ENCODE assay signal across 9 mouse cellular contexts in the genomic region with DNA sequence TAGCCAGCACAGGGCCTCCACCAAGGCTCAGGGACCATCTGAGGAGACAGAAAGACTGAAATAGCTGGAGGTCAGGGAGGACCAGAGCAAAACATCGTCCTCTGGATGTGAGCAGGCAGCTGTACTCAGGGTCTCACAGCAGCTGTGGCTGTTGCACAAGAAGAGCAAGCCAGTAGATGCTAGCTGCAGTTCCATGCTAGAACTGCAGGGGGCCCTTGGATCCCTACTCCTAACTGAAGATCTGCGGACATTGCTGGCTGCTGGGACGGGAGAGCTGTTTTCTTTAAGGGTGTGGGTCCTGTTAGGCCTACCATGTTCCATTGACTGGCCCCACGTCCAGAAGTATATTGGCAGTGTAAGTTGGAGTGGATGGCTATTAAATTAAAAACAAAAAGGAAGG.
DNase-seq lines count a peak whose midpoint lies in the region; ATAC-seq and TF ChIP-seq lines count a peak whose summit lies in the region.
"Had no signal": no experiment of that assay in that cellular context is flagged by ENCODE, and none has a peak within 500 bp of the region (broad histone marks: within the 10 kb centered on the region; RNA-seq: fewer than 3 reads in every experiment).

No protein-coding gene starts in this region.

- H3K9ac ChIP-seq in liver, postnatal 0 days (replicated peaks), result no peak overlapping the region
- H3K9ac ChIP-seq: heart, embryonic 13.5 days had no signal

- DNase-seq in CD4-positive, CD25-positive, alpha-beta regulatory T cell, adult 2 months (ENCODE audit: low read depth, low spot score), result peak; percentile 75
- peak; percentile 30 for DNase-seq in ovary, postnatal 36 days (ENCODE audit: low spot score)
- DNase-seq in ovary, adult 18-20 months (ENCODE audit: low spot score), result no peak
- DNase-seq in liver, postnatal 0 days, result peak; percentile 65
- DNase-seq in spleen, postnatal 14 days (ENCODE audit: low spot score in 2 of 2), result peak; percentile 13 to 41
- no peak for DNase-seq in MN1 (ENCODE audit: low spot score)

- H3K27ac ChIP-seq in liver, postnatal 0 days (ENCODE audit: low read depth), result peak overlapping the region; percentile 1; the same call in 1 of the 2 replicates
- H3K27ac ChIP-seq: heart, embryonic 13.5 days had no signal

- ATAC-seq in CD4-positive, CD25-positive, alpha-beta regulatory T cell, adult 4 months, result no peak
- peak; percentile 87 for ATAC-seq in granulocyte monocyte progenitor cell, adult 5-6 weeks (replicated peaks; ENCODE audit: poor library complexity, severe bottlenecking)
- ATAC-seq in liver, postnatal 0 days, result peak; percentile 55; the same call in 1 of the 2 replicates

- no peaks in the 10 kb centered on the region for H3K9me3 ChIP-seq in liver, postnatal 0 days (ENCODE audit: low read length)
- H3K9me3 ChIP-seq: heart, embryonic 13.5 days had no signal

- H3K4me1 ChIP-seq in liver, postnatal 0 days (ENCODE audit: insufficient read depth), result peaks cover 6% of the 10 kb centered on the region

- no peak overlapping the region for H3K4me3 ChIP-seq in liver, postnatal 0 days (ENCODE audit: low read depth, low read length)
- H3K4me3 ChIP-seq: heart, embryonic 13.5 days had no signal

- H3K36me3 ChIP-seq in liver, postnatal 0 days (replicated peaks; ENCODE audit: insufficient read depth, low read length), result no peaks in the 10 kb centered on the region
- H3K36me3 ChIP-seq: heart, embryonic 13.5 days had no signal

- 51% methylated on average over 4 of the region's 4 CpGs for WGBS in liver, postnatal 0 days (ENCODE audit: insufficient replicate concordance)

- TF ChIP-seq CTCF in liver, postnatal 0 days (IDR thresholded peaks at IDR 0.05; ENCODE audit: low read depth), result peak; percentile 79

- no peak for TF ChIP-seq EP300 in liver, postnatal 0 days (IDR thresholded peaks at IDR 0.05; ENCODE audit: low read depth)

- H3K4me2 ChIP-seq in liver, postnatal 0 days (ENCODE audit: low read depth, low read length), result no peak overlapping the region
- H3K4me2 ChIP-seq: heart, embryonic 13.5 days had no signal

- no peaks in the 10 kb centered on the region for H3K27me3 ChIP-seq in liver, postnatal 0 days (ENCODE audit: insufficient read depth, low read length)
- H3K27me3 ChIP-seq: heart, embryonic 13.5 days had no signal

Comparison
In these comparisons a context has a peak if more than half of its experiments do, and no peak if none do; other contexts are left out.
1. DNase-seq: peak in CD4-positive, CD25-positive, alpha-beta regulatory T cell, adult 2 months (single experiment), ovary, postnatal 36 days (single experiment), liver, postnatal 0 days (single experiment) and spleen, postnatal 14 days (2 of 2); none in ovary, adult 18-20 months (single experiment) and MN1 (single experiment).